Mouse (Mus musculus) liver, adult 2 months (tissue): ENCODE measurements at regions not wholly inside any gene's neighbourhood (a gene's known extent, or its start where the extent isn't known, plus 50 kb on each side); places are given as distances from the start of the nearest gene placed in this dataset.

Source experiments
- DNase-seq: peaks from one replicate; pipeline ENCODE4 v3.0.0-alpha.2; 2011; ENCODE audit warnings: low read depth, low spot score; ENCODE audit errors: extremely low read depth
- H3K27ac ChIP-seq: fragments of 200-500 bp; replicated peaks from 2 replicates; pipeline ENCODE4 v1.5.1; 2012; ENCODE audit warnings: low read depth, mild to moderate bottlenecking, control low read depth, inconsistent platforms, low read length; ENCODE audit not compliant: insufficient read depth
- H3K27me3 ChIP-seq: fragments of 200-500 bp; 2 replicates; pipeline ENCODE4 v1.6.1; 2012; ENCODE audit warnings: mild to moderate bottlenecking, moderate library complexity, low read length, inconsistent platforms; ENCODE audit not compliant: control insufficient read depth, insufficient read depth
- H3K36me3 ChIP-seq: fragments of 200-500 bp; 2 replicates; pipeline ENCODE4 v1.6.1; 2012; ENCODE audit warnings: low read length, inconsistent platforms; ENCODE audit not compliant: control insufficient read depth, insufficient read depth
- H3K4me1 ChIP-seq: fragments of 200-500 bp; 2 replicates; pipeline ENCODE4 v1.6.1; 2011; ENCODE audit warnings: low read length; ENCODE audit not compliant: control insufficient read depth, insufficient read depth
- H3K4me3 ChIP-seq: fragments of 200-500 bp; 2 replicates; pipeline ENCODE4 v1.5.1; 2011; ENCODE audit warnings: low read depth, mild to moderate bottlenecking, control low read depth, low read length, moderate library complexity; ENCODE audit not compliant: insufficient read depth
- H3K79me2 ChIP-seq: fragments of 200-500 bp; 2 replicates; pipeline ENCODE4 v1.6.1; 2012; ENCODE audit warnings: inconsistent platforms, mild to moderate bottlenecking, low read length, moderate library complexity; ENCODE audit not compliant: control insufficient read depth, insufficient read depth
- H3K9ac ChIP-seq: fragments of 200-500 bp; 2 replicates; pipeline ENCODE4 v1.6.1; 2012; ENCODE audit warnings: low read depth, mild to moderate bottlenecking, control low read depth, inconsistent platforms, low read length
- CTCF ChIP-seq: fragments of 200-500 bp; IDR thresholded peaks from 2 replicates; pipeline ENCODE4 v1.5.1; 2011; ENCODE audit warnings: low read depth, low read length, control low read depth
- POLR2A ChIP-seq: fragments of 200-500 bp; IDR thresholded peaks from 2 replicates; pipeline ENCODE4 v1.6.1; 2011; ENCODE audit warnings: low read length, control low read depth; ENCODE audit not compliant: insufficient read depth; ENCODE audit errors: extremely low read depth
- WGBS: fragments of 180-500 bp; shearing (Covaris S2); methylation state at CpG from one replicate; pipeline ENCODE4 v1.1.7; 2018; 5-methylcytosine and 5-hydroxymethylcytosine counted together

GRCm38 (mm10) chr12:97872391-97872790 is 386.9 kb downstream of the Galc start:
- TF ChIP-seq POLR2A (no peak), CTCF (peak; percentile 67; the same call in 1 of the 2 replicates)
- Histone ChIP-seq H3K36me3 (no peaks in the 10 kb centered on the region), H3K27me3 (no peaks in the 10 kb centered on the region), H3K4me1 (no peaks in the 10 kb centered on the region), H3K4me3 (no peak overlapping the region), H3K27ac (no peak overlapping the region), H3K9ac (no peak overlapping the region), H3K79me2 (no peaks in the 10 kb centered on the region)
- DNase-seq: peak; percentile 36
- 14% methylated on average over 2 of the region's 2 CpGs for WGBS

- Histone ChIP-seq H3K9ac (no peak overlapping the region), H3K27ac (no peak overlapping the region), H3K79me2 (no peaks in the 10 kb centered on the region), H3K4me3 (no peak overlapping the region), H3K27me3 (no peaks in the 10 kb centered on the region), H3K36me3 (no peaks in the 10 kb centered on the region), H3K4me1 (no peaks in the 10 kb centered on the region)
- TF ChIP-seq POLR2A (no peak), CTCF (no peak)
- 85% methylated on average over 3 of the region's 3 CpGs for WGBS
- no peak for DNase-seq
These were observed 396.3 kb downstream of the Galc start for GRCm38 (mm10) chr12:97862921-97863320.

GRCm38 (mm10) chr12:97836202-97836908 is 422.9 kb downstream of the Galc start:
- TF ChIP-seq POLR2A (no peak), CTCF (no peak)
- H3K79me2 ChIP-seq: no peaks in the 10 kb centered on the region
- H3K4me1 ChIP-seq: no peaks in the 10 kb centered on the region
- WGBS: 83% methylated on average over 8 of the region's 8 CpGs
- DNase-seq: no peak
- no peaks in the 10 kb centered on the region for H3K27me3 ChIP-seq
- no peaks in the 10 kb centered on the region for H3K36me3 ChIP-seq
- no peak overlapping the region for H3K4me3 ChIP-seq
- no peak overlapping the region for H3K27ac ChIP-seq
- no peak overlapping the region for H3K9ac ChIP-seq

- Histone ChIP-seq H3K27ac (no peak overlapping the region), H3K9ac (no peak overlapping the region), H3K79me2 (no peaks in the 10 kb centered on the region), H3K4me1 (no peaks in the 10 kb centered on the region), H3K27me3 (no peaks in the 10 kb centered on the region), H3K36me3 (no peaks in the 10 kb centered on the region), H3K4me3 (no peak overlapping the region)
- no peak for DNase-seq
- TF ChIP-seq CTCF (no peak), POLR2A (no peak)
- WGBS: 83% methylated on average over 16 of the region's 16 CpGs
These were observed 465.7 kb downstream of the Galc start for GRCm38 (mm10) chr12:97793364-97794120.

- Histone ChIP-seq H3K9ac (no peak overlapping the region), H3K4me3 (no peak overlapping the region), H3K27ac (no peak overlapping the region), H3K27me3 (no peaks in the 10 kb centered on the region), H3K36me3 (no peaks in the 10 kb centered on the region), H3K79me2 (no peaks in the 10 kb centered on the region), H3K4me1 (no peaks in the 10 kb centered on the region)
- no peak for DNase-seq
- TF ChIP-seq CTCF (no peak), POLR2A (no peak)
- 83% methylated on average over 3 of the region's 3 CpGs for WGBS
These were observed 475.8 kb downstream of the Galc start for GRCm38 (mm10) chr12:97783476-97783875.

GRCm38 (mm10) chr12:97759116-97759515 is 500.1 kb downstream of the Galc start:
- Histone ChIP-seq H3K36me3 (no peaks in the 10 kb centered on the region), H3K4me3 (no peak overlapping the region), H3K4me1 (no peaks in the 10 kb centered on the region), H3K27ac (no peak overlapping the region), H3K27me3 (no peaks in the 10 kb centered on the region), H3K79me2 (no peaks in the 10 kb centered on the region), H3K9ac (no peak overlapping the region)
- TF ChIP-seq CTCF (no peak), POLR2A (no peak)
- DNase-seq: no peak
- 64% methylated on average over 3 of the region's 3 CpGs for WGBS
